Mouse (Mus musculus) gastrocnemius, postnatal 14 days (tissue): ENCODE measurements at regions not wholly inside any gene's neighbourhood (a gene's known extent, or its start where the extent isn't known, plus 50 kb on each side); places are given as distances from the start of the nearest gene placed in this dataset.
"Not testable (repeated sequence)": the region's sequence is repeated elsewhere in the genome, so short reads cannot be mapped to it uniquely, and the experiment has no call there.

Source experiments
- DNase-seq: peaks from one replicate; pipeline ENCODE4 v3.0.0; 2021; ENCODE audit warnings: mixed read lengths
- intact Hi-C: fragments of 180-260 bp; cut with DNase I; formaldehyde crosslinking; loops from one replicate; pipeline ENCODE4 v1.15.1; 2025; ENCODE audit warnings: low total_unique reads

GRCm38 (mm10) chr6:6301001-6301510 lies 84.1 kb upstream of the Slc25a13 start:
- no peak for DNase-seq

GRCm38 (mm10) chr6:6298867-6299852 lies 82.2 kb upstream of the Slc25a13 start:
- DNase-seq = no peak
- intact Hi-C loops = no loop called here

More at GRCm38 (mm10) chr6:6301001-6301510, 84.1 kb upstream of the Slc25a13 start:
- intact Hi-C loops = no loop called here

- intact Hi-C loops, DNase-seq: not testable (repeated sequence)
Measured at GRCm38 (mm10) chr6:6295551-6295950, 78.6 kb upstream of the Slc25a13 start.

GRCm38 (mm10) chr6:6291781-6292180 lies 74.8 kb upstream of the Slc25a13 start:
- intact Hi-C loops = no loop called here
- DNase-seq = no peak

- intact Hi-C loops = no loop called here
- DNase-seq = no peak
Measured at GRCm38 (mm10) chr6:6290427-6290826, 73.5 kb upstream of the Slc25a13 start.

- intact Hi-C loops = no loop called here
- DNase-seq = no peak
Measured at GRCm38 (mm10) chr6:6289806-6290205, 72.8 kb upstream of the Slc25a13 start.

GRCm38 (mm10) chr6:6280812-6281568 lies 64.0 kb upstream of the Slc25a13 start:
- intact Hi-C loops = no loop called here
- DNase-seq = no peak

- intact Hi-C loops = no loop called here
- no peak for DNase-seq
Measured at GRCm38 (mm10) chr6:6279646-6280045, 62.7 kb upstream of the Slc25a13 start.

- no peak for DNase-seq
- intact Hi-C loops = no loop called here
Measured at GRCm38 (mm10) chr6:6270545-6270944, 53.6 kb upstream of the Slc25a13 start.
